Mouse (Mus musculus): Measurements from ENCODE around the gene Npm3. TPM values are rescaled to one million over a fixed set of nuclear protein-coding genes. Genes with fewer than 3 reads are reported as not detected.

Npm3 gene
- total RNA-seq, 2 experiments from 2014 or later, result 141 to 150 TPM

DNA sequence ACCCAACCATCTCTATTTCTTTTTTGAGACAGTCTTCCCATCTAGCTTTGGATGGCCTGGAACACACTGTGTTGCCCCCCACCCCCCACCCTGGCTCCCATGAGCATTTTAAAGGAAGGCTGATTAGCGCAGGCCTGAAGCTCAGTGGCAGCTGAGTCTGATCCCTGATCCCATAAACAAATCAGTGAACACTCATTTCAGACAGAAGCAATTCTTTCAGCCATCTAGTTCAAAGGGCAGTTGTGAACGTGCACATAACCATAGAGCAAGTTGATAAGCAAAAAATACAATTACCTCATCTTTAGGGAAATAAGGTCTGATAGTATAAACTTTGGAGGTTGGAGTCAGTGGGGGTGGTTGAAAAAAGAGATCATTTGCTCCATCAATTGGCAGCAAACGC is 11.4 kb upstream of the Npm3 start:
- no peak for ATAC-seq (replicated peaks; ENCODE audit: poor library complexity, severe bottlenecking)

DNA sequence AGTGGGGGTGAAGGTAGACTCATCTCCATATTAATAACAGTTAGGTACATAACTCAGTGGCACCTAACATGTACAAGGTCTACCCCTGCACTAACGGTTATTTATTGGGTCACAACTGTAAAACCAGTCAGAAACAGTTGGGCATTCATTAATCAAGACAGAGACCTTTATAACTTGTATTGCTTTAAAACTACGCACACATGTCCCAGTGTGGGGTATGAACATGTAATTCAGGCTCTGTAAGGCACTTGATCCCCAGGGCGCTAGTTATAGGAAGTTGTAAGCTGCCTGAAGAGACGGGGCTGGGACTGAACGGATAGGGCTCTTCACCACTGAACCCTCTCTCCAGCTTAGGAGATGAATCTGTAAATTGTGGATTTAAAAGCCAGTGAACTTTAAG is 9.3 kb upstream of the Npm3 start:
- no peak for ATAC-seq (replicated peaks; ENCODE audit: poor library complexity, severe bottlenecking)

DNA sequence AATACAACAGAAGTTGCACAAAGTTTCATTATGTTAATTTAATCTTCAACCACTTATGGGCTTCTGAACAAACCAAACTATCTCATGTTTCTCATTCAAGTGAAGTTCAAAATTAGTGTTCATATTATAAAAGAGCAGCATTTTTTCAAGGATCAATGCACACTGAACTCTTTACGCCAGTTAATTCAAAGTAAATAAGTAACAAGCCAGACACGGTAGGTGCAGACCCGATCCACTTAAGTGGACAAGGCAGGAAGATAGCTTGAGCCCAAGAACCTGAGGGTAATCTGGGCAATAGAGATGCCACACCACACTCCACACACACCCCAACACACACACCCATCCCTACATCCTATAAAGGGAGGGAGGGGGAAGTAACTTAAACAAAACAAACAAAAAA is 4.2 kb upstream of the Npm3 start:
- ATAC-seq (replicated peaks; ENCODE audit: poor library complexity, severe bottlenecking), result no peak

DNA sequence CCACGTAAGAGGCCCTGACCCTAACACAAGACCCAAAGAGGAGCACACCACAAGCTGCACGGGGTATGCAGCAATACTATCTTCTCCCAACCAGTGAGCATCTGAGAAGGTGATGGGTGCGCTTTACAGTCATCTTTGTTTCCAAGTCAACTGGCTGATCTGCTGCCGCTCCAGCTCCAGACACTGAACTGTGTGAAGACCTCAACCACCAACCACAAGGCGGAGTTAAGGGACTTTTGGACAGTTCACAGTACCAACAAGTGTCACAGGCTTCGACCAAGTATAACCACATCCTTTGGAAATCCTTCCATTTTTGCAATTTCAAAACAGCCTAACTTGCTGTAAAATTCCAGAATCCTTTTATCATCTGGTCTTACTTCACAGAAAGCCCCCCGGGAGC is 2.5 kb upstream of the Npm3 start:
- no peak for ATAC-seq (replicated peaks; ENCODE audit: poor library complexity, severe bottlenecking)

DNA sequence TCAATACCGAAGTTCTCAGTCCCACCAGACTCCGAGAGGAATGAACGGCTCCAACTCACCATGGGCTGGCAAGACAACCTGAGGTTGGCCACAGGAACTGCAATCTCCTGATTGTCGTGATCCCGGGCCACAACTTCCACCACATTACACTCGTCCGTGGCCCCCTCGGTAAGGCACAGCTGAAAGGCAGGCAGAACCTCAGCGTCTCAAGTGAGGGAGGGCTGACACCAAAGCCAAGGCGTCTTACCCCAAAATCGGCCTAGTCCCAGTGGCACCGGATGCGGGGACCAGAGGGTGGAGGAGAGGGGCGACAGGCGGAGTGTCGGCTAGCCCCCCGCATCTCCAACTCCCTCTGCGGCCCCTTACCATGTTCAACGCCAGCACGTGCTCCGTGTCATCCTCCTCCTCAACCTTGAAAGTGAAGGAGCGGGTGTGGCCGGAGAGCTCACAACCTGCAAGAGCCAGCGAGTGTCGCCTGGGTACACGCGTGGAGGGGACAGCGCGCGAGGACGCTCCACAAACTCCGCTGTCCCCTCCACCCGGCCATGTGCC is 624 bp downstream of the Npm3 start:
- ATAC-seq (replicated peaks; ENCODE audit: poor library complexity, severe bottlenecking), result peak; percentile 49

DNA sequence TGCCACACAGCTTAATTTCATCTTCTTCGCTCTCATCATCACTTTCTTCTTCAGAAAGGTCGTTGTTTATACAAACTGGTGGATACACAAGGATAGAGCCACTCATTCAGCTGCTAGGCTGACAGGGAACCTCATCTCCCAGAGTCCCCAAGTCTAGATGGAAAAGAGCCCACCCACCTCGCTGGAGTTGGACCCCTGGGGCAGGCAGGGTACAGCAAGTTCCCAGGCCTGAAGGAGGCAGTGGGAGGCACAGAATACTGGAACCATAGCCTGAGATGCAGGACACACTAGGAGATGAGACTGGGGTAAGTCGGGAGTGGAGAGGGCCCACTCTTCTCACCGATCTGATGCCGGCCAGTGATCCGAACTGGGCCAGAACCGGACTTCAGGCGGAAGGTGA is 1.2 kb downstream of the Npm3 start:
- ATAC-seq (replicated peaks; ENCODE audit: poor library complexity, severe bottlenecking), result no peak

DNA sequence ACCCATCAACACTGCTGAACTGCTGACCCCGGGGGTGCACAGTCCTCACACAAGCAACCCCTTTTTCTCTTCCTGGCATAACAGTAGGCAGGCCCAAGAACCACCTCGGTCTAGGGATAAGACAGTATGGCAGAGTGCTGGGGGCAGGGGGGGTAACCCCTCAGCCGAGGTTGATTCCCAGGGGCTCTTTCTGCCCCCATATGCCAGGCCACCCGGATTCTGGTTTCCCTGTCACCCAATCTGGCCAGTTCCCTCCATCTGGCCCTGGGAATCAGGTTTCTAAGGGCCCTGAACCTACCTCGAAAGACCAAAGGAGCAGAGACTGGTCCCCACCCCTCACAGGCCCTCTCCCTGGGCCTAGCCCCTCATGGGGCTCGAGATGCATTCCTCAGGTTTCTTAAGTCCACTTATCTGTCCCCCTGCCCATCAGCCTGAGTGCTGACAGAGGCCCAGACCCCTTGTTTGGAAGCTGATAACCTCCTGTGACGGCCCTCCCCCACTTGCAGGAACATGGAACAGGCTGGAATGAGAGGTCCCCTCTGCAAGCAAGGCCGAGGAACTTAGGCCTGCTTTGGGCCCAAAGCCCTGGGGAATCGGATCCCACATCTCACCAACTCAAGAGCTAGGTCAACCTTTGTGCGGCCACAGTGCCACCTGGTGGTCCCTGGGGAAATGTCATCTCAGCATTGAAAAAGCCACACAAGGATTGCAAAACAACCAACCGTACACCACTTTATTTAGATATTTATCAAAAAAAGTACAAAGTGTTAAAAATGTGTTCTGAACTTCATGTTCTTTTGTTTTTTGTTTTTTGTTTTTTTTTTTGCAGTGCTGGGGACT is 2.1 kb downstream of the Npm3 start:
- ATAC-seq (replicated peaks; ENCODE audit: poor library complexity, severe bottlenecking), result peak; percentile 57

DNA sequence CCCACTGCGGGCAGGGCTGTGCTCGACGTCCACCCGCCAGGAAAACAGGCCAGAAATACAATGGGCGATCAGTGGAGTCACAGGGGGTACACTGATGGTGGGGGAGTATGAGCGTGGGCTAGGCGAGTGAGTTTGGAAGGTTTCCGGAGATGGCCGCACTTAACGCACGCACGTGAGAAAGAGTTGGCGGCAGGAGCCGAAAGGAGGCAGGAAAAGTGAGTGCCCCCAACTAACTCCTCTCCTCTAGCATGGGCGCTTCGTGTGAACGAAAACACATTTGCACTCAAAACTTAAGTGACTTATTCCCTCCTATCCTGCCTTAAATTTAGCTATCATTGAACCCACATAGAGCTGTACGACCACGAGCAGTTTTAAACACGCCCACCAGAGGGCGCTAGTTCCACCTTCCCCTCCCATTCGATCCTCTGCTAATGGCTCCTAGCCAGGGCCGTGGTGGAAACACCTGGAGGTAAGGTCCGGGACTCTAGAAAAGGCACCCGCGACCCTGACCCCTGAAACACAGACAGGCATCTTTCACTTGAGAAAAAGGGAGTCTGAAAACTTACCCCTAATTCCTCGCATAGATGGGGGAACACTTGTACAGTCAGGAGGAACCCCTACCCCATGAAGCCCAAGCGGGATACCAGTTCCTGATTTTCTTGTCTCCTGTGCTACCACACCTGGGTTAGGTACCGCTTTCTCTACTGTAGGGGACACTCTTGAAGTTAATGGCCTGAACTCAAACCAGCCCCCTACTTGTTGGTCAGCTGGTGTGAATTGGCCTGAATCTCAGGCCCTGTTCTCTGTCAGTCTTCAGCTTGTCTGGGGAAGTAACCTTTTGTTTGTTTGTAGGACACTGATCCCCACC is 3.0 kb downstream of the Npm3 start:
- ATAC-seq (replicated peaks; ENCODE audit: poor library complexity, severe bottlenecking), result 0 out of 2 replicates have a peak, but pooled peaks have one; percentile 18

DNA sequence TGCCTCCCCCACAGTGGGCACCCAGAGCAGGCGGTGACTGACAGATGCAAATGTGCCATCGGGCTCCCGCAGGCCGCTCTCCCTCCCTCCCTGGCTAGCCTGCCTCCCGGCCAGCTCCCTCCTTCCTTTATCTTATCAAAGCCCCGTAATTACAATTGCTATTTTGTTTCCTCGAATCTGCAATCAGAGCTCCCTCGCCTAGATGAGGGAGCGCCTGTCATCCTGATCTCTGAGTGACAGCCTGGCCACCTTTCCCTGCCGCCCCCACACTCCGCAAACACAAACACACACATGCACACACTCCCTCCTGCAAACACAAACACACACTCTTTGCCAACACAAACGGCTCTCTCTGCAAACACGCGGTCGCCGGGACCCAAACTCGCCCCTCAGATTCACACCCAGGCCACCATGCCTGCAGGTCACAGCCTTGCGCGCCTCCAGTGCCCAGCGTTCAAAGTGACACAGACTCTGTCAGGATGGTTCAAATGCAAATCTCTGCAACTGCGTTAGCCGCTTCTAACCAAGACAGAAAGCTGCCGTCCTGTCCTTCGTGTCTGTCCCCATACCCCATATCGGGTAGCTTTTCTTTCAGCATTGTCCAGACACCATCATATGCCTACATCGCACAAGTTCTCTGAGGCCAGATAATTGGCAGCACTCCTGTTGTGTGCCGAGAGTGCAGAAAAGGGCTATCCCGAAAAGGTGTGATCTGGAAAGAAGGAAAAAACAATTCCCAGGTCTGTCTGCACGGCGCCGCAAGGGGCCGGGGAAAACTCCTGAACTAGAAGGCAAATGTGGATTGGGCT is 3.8 kb downstream of the Npm3 start:
- ATAC-seq (replicated peaks; ENCODE audit: poor library complexity, severe bottlenecking), result no peak

DNA sequence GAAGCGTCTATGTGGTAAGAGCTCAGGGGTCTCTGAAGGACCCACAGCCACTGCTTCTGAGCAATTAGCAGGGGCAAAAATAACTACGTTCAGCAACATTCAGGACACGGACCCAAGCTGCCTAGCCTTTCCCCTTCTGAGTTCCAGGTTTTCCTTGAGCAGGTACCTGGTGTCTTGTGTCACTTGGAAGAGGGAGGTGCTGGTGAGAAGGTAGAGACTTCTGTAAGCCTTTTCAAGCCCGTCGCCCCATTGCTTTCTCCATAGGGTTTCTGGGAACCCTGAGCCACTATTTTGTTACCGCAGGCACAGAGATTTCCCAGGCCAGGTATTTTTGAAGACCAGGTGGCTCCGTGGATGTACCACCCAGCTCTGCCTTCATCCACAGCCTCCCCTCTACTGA is 5.8 kb downstream of the Npm3 start:
- ATAC-seq (replicated peaks; ENCODE audit: poor library complexity, severe bottlenecking), result no peak

DNA sequence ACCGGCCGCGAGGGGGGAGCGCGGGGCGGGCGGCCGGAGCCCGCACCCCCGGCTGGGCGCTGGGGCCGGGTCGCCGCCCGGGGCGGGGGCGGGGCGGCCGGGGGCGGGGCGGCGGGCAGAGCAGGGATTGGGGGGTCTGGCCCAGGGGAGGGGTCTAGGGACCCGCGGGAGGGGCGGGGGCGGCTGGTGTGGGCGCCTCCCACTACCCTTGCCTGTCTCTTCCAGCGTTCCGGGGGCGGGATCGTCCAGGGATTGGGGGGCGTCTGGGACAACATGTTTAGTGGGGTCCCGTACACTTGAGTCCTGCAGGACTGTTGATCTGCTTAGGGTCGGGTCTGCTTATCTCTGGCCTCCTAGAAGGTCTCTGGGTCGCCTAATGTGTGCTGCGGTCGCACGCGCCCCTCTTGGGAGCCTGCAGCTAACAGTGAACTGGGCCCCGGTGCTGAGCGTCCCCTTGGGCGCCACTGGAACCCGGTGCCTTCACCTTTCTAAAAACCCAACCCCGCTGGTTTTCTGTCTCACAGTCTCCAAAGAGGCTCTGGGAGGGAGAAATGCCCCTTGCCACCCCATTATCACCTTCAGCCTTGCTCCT is 6.3 kb downstream of the Npm3 start:
- ATAC-seq (replicated peaks; ENCODE audit: poor library complexity, severe bottlenecking), result no peak

DNA sequence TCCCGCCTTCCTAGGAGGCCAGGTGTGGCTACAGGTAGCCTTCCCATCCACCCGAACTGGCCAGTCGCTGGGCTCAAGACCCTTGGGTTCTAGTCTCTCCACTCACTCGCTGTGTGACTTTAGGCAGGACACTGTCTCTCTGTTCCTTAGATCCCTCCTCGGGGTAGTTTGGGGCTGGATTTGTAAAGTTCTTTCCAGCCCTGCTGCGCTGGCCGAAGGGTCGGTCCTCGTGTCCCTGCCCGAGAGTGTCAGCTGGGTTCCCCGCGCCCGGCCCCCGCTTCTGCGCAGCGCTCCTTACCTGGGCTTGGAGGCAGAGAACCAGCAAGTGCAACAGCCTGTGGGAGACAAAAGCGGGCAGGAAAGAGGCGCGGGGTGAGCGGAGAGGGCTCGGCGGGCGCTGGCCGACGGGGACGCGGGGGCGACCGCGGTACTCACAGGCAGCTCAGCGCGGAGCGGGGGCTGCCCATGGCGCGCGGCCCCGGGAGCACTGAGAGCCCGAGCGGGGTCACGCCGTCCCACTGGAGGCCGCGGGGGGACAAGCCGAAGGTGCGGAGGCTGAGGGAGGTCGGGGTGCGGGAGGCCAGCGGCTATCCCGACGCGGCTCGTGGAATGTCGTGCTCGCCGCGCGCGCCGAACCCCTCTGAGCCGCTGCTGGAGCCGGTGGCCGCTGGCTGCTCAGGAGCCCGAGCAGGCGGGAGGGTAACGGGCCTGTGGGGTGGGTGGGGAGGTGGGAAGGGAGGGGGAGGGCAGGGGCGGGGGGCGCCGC is 7.0 kb downstream of the Npm3 start, which contains the start of gene Fgf8:
Gene Fgf8, minus strand, starts transcription at position 698 of the 766 bp plus-strand sequence.
- ATAC-seq (replicated peaks; ENCODE audit: poor library complexity, severe bottlenecking), result peak; percentile 12; the same call in 1 of the 2 replicates

DNA sequence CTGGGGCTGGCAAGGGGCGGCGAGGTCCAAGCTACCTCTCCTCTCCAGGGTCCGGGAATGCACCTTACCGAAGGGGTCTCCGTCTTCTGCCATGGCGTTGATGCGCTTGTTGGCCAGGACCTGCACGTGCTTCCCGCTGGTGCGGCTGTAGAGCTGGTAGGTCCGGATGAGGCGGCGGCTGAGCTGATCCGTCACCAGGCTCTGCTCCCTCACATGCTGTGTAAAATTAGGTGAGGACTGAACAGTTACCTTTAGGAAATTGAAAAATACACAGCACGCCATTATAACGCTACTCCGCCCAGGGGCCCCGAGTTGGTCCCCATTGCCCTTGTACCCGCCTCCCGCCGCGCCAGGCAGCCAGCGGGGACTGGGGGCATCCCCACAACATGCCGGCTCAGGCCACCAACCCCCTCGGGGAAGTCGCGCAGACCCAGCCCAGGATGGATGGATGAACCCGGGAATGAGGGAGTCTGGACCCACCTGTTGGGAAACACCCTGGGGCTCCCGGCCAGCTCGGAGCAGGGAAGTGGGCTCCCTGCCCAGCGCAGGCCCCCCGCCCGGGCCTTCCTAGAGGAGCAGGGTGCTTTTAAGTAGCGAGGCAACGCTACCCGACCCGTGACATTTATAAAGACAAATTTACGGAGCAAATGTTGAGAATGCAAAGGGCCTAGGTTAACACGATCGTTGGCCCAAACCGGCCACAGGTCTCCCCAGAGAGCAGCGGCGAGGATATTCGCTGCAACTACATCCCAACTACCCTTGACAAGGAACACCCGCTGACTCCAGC is 7.8 kb downstream of the Npm3 start:
- ATAC-seq (replicated peaks; ENCODE audit: poor library complexity, severe bottlenecking), result no peak

DNA sequence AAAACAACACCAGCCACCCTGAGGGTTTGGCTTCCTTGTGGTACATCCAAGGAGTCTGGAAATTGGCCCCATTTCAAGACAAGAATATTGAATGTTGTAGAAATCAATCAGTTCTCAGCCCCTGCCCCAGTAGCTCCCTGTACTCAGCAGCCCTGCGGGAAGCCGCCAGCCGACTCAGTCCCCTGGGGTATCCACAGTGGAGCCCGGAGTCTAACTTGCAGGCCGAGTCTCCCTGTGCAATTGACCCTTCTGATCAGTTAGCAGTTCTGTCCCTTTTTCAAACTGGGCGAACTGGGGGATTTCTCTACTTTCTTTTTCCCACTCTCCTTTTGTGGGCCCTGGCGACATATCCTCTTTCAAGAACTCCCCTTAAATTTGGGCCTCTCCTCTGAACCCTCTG is 8.6 kb downstream of the Npm3 start:
- no peak for ATAC-seq (replicated peaks; ENCODE audit: poor library complexity, severe bottlenecking)

DNA sequence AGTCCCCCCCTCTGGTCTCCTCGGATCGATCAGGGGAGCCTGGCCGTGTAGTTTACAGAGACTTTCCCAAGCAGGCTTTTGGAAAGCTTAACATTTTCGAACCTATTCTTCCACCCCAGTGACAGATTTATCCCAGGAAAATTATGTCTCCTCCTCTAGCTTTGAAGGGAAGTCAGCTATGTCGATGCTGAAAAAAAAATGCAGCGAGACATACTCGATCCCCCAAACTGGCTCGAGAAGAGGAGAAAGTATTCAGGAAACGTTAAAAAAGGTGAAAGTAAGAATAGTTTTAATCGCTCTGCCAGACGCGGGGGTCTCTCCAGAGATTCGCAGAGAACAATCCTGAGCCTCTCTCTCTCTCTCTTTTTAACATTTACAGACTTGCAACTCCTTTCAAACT is 9.2 kb downstream of the Npm3 start:
- no peak for ATAC-seq (replicated peaks; ENCODE audit: poor library complexity, severe bottlenecking)

DNA sequence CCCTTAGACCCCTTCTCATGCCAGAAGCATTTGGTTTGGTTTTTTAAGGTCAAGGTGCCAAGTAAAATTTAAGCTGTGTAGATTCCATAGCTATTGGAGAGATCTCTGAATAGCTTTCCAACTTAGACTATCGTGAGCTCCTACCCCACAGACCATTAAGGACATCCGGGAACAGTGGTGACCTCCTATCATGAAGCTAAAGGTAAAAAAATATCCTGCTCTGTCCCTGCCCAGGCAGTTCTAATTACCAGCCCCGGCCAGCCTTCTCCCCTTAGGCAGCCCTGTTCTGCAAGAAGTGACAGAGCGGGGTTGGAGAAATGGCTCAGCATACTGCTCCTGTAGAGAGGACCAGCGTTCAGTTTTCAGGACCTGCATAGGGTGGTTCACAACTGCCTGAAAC is 10.9 kb downstream of the Npm3 start:
- no peak for ATAC-seq (replicated peaks; ENCODE audit: poor library complexity, severe bottlenecking)

DNA sequence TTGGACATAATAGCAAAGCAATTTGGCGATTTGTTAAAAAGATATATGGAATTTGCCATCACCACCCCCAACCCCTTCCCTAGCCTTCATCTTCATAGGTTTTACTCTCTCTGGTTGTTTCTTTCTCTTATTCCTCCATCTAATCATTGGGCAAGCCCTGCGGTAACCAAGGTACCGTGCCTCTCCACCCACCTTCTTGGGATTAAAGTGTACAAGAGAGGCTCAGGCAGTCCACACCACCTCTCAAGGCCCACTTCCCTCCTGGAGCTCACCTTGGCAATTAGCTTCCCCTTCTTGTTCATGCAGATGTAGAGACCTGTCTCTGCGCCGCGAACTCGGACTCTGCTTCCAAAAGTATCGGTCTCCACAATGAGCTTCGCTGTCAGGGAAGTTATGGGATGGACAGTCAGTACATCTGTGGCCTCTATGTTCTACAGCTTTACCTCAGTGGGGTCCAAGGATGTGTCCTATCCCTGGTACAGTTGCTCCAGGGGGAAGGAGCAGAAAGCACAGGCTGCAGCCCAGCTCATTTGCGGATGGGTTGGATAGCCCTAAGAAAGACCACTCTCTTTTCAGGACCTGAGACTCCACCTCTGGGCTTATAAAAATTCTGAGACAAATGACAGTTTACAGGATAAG is 11.4 kb downstream of the Npm3 start:
- ATAC-seq (replicated peaks; ENCODE audit: poor library complexity, severe bottlenecking), result no peak

Measured in granulocyte monocyte progenitor cell, adult 5-6 weeks (primary cell).